Mouse (Mus musculus): ENCODE data around the gene Nalcn. TPM values are rescaled to one million over a fixed set of nuclear protein-coding genes. Genes with fewer than 3 reads are reported as not detected.

Gene Nalcn
- polyA plus RNA-seq, 1 experiment = 0.91 TPM

DNA sequence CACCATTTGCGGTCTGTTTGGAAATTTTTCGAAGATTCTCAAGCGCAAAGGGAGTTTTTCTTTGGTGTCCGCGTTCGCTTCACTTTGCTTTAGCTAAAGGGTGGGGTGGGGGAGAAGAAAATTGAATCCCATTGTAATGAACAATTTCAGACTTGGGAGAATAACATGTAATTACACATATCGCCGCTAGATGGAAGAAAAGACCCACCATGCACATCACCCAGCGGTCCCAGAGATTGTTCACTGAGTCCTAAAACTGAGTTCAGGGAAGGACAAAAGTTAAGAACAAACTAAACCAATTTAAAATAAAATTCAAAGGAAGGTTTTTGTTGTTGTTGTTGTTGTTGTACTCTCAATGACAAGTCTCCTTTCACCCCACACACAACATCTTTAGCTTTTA, 255.4 kb downstream of the Nalcn start:
- no peaks in the 10 kb centered on the region for H3K36me3 ChIP-seq (ENCODE audit: control insufficient read depth, insufficient read depth, low read length, poor library complexity, severe bottlenecking)
- TF ChIP-seq EP300 (IDR thresholded peaks at IDR 0.05; ENCODE audit: insufficient read depth, low read depth, low read length) = no peak
- TF ChIP-seq POLR2A (IDR thresholded peaks at IDR 0.05; ENCODE audit: insufficient read depth, low read length) = no peak
- TF ChIP-seq CTCF (IDR thresholded peaks at IDR 0.05; ENCODE audit: low read depth, low read length) = no peak
- no peak overlapping the region for H3K4me3 ChIP-seq (ENCODE audit: low read depth, low read length)
- no peaks in the 10 kb centered on the region for H3K9me3 ChIP-seq (replicated peaks; ENCODE audit: control insufficient read depth, insufficient read depth, low read length, poor library complexity, severe bottlenecking)
- no peaks in the 10 kb centered on the region; the same call in 1 of the 2 replicates for H3K27me3 ChIP-seq (ENCODE audit: control insufficient read depth, insufficient read depth, low read length, poor library complexity, severe bottlenecking)
- no peak overlapping the region for H3K27ac ChIP-seq (ENCODE audit: insufficient read depth, low read length)
- no peaks in the 10 kb centered on the region for H3K4me1 ChIP-seq (ENCODE audit: control insufficient read depth, insufficient read depth, low read length)
- no peak overlapping the region for H3K9ac ChIP-seq (ENCODE audit: low read depth, poor library complexity, severe bottlenecking)

GRCm38 (mm10) chr14:123359691-123360090, 267.3 kb downstream of the Nalcn start:
- Histone ChIP-seq H3K4me1 (ENCODE audit: control insufficient read depth, insufficient read depth, low read length) (no peaks in the 10 kb centered on the region), H3K36me3 (ENCODE audit: control insufficient read depth, insufficient read depth, low read length, poor library complexity, severe bottlenecking) (no peaks in the 10 kb centered on the region), H3K9ac (ENCODE audit: low read depth, poor library complexity, severe bottlenecking) (no peak overlapping the region), H3K4me3 (ENCODE audit: low read depth, low read length) (no peak overlapping the region), H3K9me3 (replicated peaks; ENCODE audit: control insufficient read depth, insufficient read depth, low read length, poor library complexity, severe bottlenecking) (no peaks in the 10 kb centered on the region), H3K27ac (ENCODE audit: insufficient read depth, low read length) (no peak overlapping the region), H3K27me3 (ENCODE audit: control insufficient read depth, insufficient read depth, low read length, poor library complexity, severe bottlenecking) (no peaks in the 10 kb centered on the region)
- TF ChIP-seq CTCF (IDR thresholded peaks at IDR 0.05; ENCODE audit: low read depth, low read length) (no peak), POLR2A (IDR thresholded peaks at IDR 0.05; ENCODE audit: insufficient read depth, low read length) (no peak), EP300 (IDR thresholded peaks at IDR 0.05; ENCODE audit: insufficient read depth, low read depth, low read length) (no peak)

GRCm38 (mm10) chr14:123352973-123353372, 274.0 kb downstream of the Nalcn start:
- TF ChIP-seq POLR2A (IDR thresholded peaks at IDR 0.05; ENCODE audit: insufficient read depth, low read length) (no peak), CTCF (IDR thresholded peaks at IDR 0.05; ENCODE audit: low read depth, low read length) (no peak), EP300 (IDR thresholded peaks at IDR 0.05; ENCODE audit: insufficient read depth, low read depth, low read length) (no peak)
- H3K9ac ChIP-seq (ENCODE audit: low read depth, poor library complexity, severe bottlenecking) = no peak overlapping the region
- H3K27ac ChIP-seq (ENCODE audit: insufficient read depth, low read length) = no peak overlapping the region
- H3K9me3 ChIP-seq (replicated peaks; ENCODE audit: control insufficient read depth, insufficient read depth, low read length, poor library complexity, severe bottlenecking) = no peaks in the 10 kb centered on the region
- H3K4me1 ChIP-seq (ENCODE audit: control insufficient read depth, insufficient read depth, low read length) = no peaks in the 10 kb centered on the region
- no peak overlapping the region for H3K4me3 ChIP-seq (ENCODE audit: low read depth, low read length)
- H3K36me3 ChIP-seq (ENCODE audit: control insufficient read depth, insufficient read depth, low read length, poor library complexity, severe bottlenecking) = no peaks in the 10 kb centered on the region
- no peaks in the 10 kb centered on the region for H3K27me3 ChIP-seq (ENCODE audit: control insufficient read depth, insufficient read depth, low read length, poor library complexity, severe bottlenecking)

DNA sequence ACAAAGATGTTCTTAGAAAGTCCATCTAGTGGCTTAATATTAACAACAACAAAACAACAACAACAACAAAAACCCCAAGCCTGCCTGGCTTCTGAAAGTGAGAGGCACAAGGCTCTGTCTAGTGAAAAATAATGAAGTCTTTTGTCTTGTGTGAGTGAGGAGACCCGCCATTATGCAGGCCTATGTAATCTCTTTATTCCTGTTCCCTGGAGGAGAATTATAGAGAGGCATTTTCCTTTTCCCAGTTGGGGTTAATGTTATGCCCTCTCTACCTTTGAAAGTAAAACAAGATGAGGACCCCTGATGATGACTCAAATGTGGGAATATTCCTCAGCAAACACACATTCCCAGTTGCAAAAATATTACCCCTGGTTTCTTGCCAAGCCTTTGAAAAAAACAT, 295.1 kb downstream of the Nalcn start:
- H3K4me1 ChIP-seq (ENCODE audit: control insufficient read depth, insufficient read depth, low read length) = no peaks in the 10 kb centered on the region
- no peaks in the 10 kb centered on the region for H3K27me3 ChIP-seq (ENCODE audit: control insufficient read depth, insufficient read depth, low read length, poor library complexity, severe bottlenecking)
- H3K36me3 ChIP-seq (ENCODE audit: control insufficient read depth, insufficient read depth, low read length, poor library complexity, severe bottlenecking) = no peaks in the 10 kb centered on the region
- TF ChIP-seq CTCF (IDR thresholded peaks at IDR 0.05; ENCODE audit: low read depth, low read length) = no peak
- no peak for TF ChIP-seq POLR2A (IDR thresholded peaks at IDR 0.05; ENCODE audit: insufficient read depth, low read length)
- TF ChIP-seq EP300 (IDR thresholded peaks at IDR 0.05; ENCODE audit: insufficient read depth, low read depth, low read length) = no peak
- no peak overlapping the region for H3K9ac ChIP-seq (ENCODE audit: low read depth, poor library complexity, severe bottlenecking)
- no peaks in the 10 kb centered on the region for H3K9me3 ChIP-seq (replicated peaks; ENCODE audit: control insufficient read depth, insufficient read depth, low read length, poor library complexity, severe bottlenecking)
- no peak overlapping the region for H3K27ac ChIP-seq (ENCODE audit: insufficient read depth, low read length)
- H3K4me3 ChIP-seq (ENCODE audit: low read depth, low read length) = no peak overlapping the region

DNA sequence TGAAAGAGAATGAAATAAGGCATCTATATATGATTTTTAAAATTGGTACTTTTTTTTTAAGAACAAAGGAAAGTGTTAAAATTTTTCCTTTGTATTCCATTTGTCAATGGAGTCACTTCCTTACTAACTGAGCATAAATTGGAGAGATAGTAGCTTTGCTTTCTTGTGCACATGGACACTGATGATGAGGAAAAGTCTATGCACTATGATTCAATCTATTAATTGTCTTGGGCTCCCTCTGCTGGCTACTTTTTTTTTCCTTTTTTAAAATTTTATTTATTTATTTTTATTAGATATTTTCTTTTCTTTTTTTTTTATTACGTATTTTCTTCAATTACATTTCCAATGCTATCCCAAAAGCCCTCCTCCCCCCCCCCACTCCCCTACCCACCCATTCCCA, 312.6 kb downstream of the Nalcn start:
- TF ChIP-seq EP300 (IDR thresholded peaks at IDR 0.05; ENCODE audit: insufficient read depth, low read depth, low read length) (no peak), POLR2A (IDR thresholded peaks at IDR 0.05; ENCODE audit: insufficient read depth, low read length) (no peak), CTCF (IDR thresholded peaks at IDR 0.05; ENCODE audit: low read depth, low read length) (no peak)
- Histone ChIP-seq H3K4me1 (ENCODE audit: control insufficient read depth, insufficient read depth, low read length) (no peaks in the 10 kb centered on the region), H3K4me3 (ENCODE audit: low read depth, low read length) (no peak overlapping the region), H3K27me3 (ENCODE audit: control insufficient read depth, insufficient read depth, low read length, poor library complexity, severe bottlenecking) (no peaks in the 10 kb centered on the region), H3K27ac (ENCODE audit: insufficient read depth, low read length) (no peak overlapping the region), H3K36me3 (ENCODE audit: control insufficient read depth, insufficient read depth, low read length, poor library complexity, severe bottlenecking) (no peaks in the 10 kb centered on the region), H3K9me3 (replicated peaks; ENCODE audit: control insufficient read depth, insufficient read depth, low read length, poor library complexity, severe bottlenecking) (no peaks in the 10 kb centered on the region), H3K9ac (ENCODE audit: low read depth, poor library complexity, severe bottlenecking) (no peak overlapping the region)

- H3K27me3 ChIP-seq (ENCODE audit: control insufficient read depth, insufficient read depth, low read length, poor library complexity, severe bottlenecking) = no peaks in the 10 kb centered on the region
Measured at GRCm38 (mm10) chr14:123312371-123312770, 314.6 kb downstream of the Nalcn start.

More at GRCm38 (mm10) chr14:123312371-123312770, 314.6 kb downstream of the Nalcn start:
- Histone ChIP-seq H3K27ac (ENCODE audit: insufficient read depth, low read length) (no peak overlapping the region), H3K9me3 (replicated peaks; ENCODE audit: control insufficient read depth, insufficient read depth, low read length, poor library complexity, severe bottlenecking) (no peaks in the 10 kb centered on the region), H3K4me3 (ENCODE audit: low read depth, low read length) (no peak overlapping the region), H3K4me1 (ENCODE audit: control insufficient read depth, insufficient read depth, low read length) (no peaks in the 10 kb centered on the region), H3K36me3 (ENCODE audit: control insufficient read depth, insufficient read depth, low read length, poor library complexity, severe bottlenecking) (no peaks in the 10 kb centered on the region), H3K9ac (ENCODE audit: low read depth, poor library complexity, severe bottlenecking) (no peak overlapping the region)
- TF ChIP-seq EP300 (IDR thresholded peaks at IDR 0.05; ENCODE audit: insufficient read depth, low read depth, low read length) (no peak), POLR2A (IDR thresholded peaks at IDR 0.05; ENCODE audit: insufficient read depth, low read length) (no peak), CTCF (IDR thresholded peaks at IDR 0.05; ENCODE audit: low read depth, low read length) (no peak)
